Mouse (Mus musculus): ENCODE measurements around the gene Pacrg. TPM values are rescaled to one million over a fixed set of nuclear protein-coding genes. Genes with fewer than 3 reads are reported as not detected.

The Pacrg gene
- total and polyA plus RNA-seq, 3 experiments = not detected

GRCm38 (mm10) chr17:10454406-10454805 is 385.7 kb downstream of the Pacrg start:
- no peak overlapping the region for H3K27ac ChIP-seq (ENCODE audit: insufficient read depth, low read depth)
- dilution Hi-C loops (cut with MboI; ENCODE audit: extremely low pct_ligation_motif_present, extremely low pct_unique_long_range_greater_than_20kb, low sequenced_read_pairs) = no loop called here
- no peak overlapping the region for H3K4me3 ChIP-seq (replicated peaks in 1 of 3; ENCODE audit: low read depth in 2 of 3, low read length in 2 of 3, poor library complexity in 1 of 3)
- in situ Hi-C loops (cut with MboI; ENCODE audit: low pct_ligation_motif_present, low pct_unique_long_range_greater_than_20kb, low sequenced_read_pairs) = no loop called here
- no peaks in the 10 kb centered on the region for H3K36me3 ChIP-seq (replicated peaks in 1 of 2; ENCODE audit: control insufficient read depth in 1 of 2, insufficient read depth in 1 of 2, low read length in 1 of 2)
- H3K9me3 ChIP-seq (replicated peaks; ENCODE audit: low read length) = no peaks in the 10 kb centered on the region
- DNase-seq (ENCODE audit: extremely low read depth) = no peak
- H3K27me3 ChIP-seq (replicated peaks) = no peaks in the 10 kb centered on the region
- no peaks in the 10 kb centered on the region for H3K4me1 ChIP-seq (ENCODE audit: control insufficient read depth in 1 of 2, insufficient read depth in 2 of 2)
- no peaks in the 10 kb centered on the region for H3K79me2 ChIP-seq (replicated peaks; ENCODE audit: control insufficient read depth, extremely low read depth, insufficient read depth, poor library complexity, severe bottlenecking)
- TF ChIP-seq JUND (conservative IDR thresholded peaks at IDR 0.05; ENCODE audit: low read depth, low read length) (no peak), TCF12 (IDR thresholded peaks at IDR 0.05; ENCODE audit: low read depth, low read length) (no peak), ELF1 (IDR thresholded peaks at IDR 0.05; ENCODE audit: low read depth, low read length) (no peak), CTCF (conservative IDR thresholded peaks at IDR 0.05 in 1 of 2, IDR thresholded peaks at IDR 0.05 in 1 of 2; ENCODE audit: low read depth in 2 of 2, low read length in 2 of 2) (no peak), ZKSCAN1 (IDR thresholded peaks at IDR 0.05; ENCODE audit: borderline replicate concordance, low read depth, low read length) (no peak), MAX (IDR thresholded peaks at IDR 0.05; ENCODE audit: low read length) (no peak), IRF4 (IDR thresholded peaks at IDR 0.05; ENCODE audit: low read depth, low read length) (no peak), MEF2A (IDR thresholded peaks at IDR 0.05; ENCODE audit: borderline replicate concordance, low read depth, low read length) (no peak), CHD2 (IDR thresholded peaks at IDR 0.05; ENCODE audit: low read length) (no peak), RAD21 (IDR thresholded peaks at IDR 0.05; ENCODE audit: low read depth, low read length) (no peak), TBP (conservative IDR thresholded peaks at IDR 0.05; ENCODE audit: low read depth, low read length) (no peak), MAFK (IDR thresholded peaks at IDR 0.05; ENCODE audit: insufficient replicate concordance, low read length) (no peak), JUN (IDR thresholded peaks at IDR 0.05; ENCODE audit: insufficient read depth, low read depth, low read length) (no peak)
- no peak overlapping the region for H3K4me2 ChIP-seq (ENCODE audit: insufficient read depth, low read depth, poor library complexity, severe bottlenecking)
- H3K9ac ChIP-seq (ENCODE audit: insufficient read depth, low read depth) = no peak overlapping the region

DNA sequence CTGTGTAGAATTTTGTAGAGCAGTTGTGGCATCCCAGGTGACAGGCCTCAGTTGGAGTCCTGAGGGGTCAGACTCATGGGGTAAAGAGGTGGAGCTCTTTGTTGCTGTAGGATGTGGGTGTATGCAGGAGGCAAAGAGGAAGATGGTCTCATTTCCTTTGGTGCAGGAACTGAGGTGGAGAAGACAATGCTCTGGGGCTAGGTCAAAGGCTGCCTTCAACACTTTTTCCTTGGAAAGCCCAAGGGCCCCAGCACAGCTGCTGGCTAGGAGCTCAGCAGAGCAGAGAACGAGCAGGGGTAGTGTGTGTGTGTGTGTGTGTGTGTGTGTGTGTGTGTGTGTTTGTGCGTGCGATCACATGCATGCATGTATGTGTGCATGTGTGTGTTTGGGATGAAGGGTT is 387.3 kb downstream of the Pacrg start:
- no peak for DNase-seq (ENCODE audit: extremely low read depth)
- Histone ChIP-seq H3K79me2 (replicated peaks; ENCODE audit: control insufficient read depth, extremely low read depth, insufficient read depth, poor library complexity, severe bottlenecking) (no peaks in the 10 kb centered on the region), H3K4me2 (ENCODE audit: insufficient read depth, low read depth, poor library complexity, severe bottlenecking) (no peak overlapping the region), H3K27me3 (replicated peaks) (no peaks in the 10 kb centered on the region), H3K27ac (ENCODE audit: insufficient read depth, low read depth) (no peak overlapping the region), H3K9me3 (replicated peaks; ENCODE audit: low read length) (no peaks in the 10 kb centered on the region), H3K4me3 (replicated peaks in 1 of 3; ENCODE audit: low read depth in 2 of 3, low read length in 2 of 3, poor library complexity in 1 of 3) (no peak overlapping the region), H3K36me3 (replicated peaks in 1 of 2; ENCODE audit: control insufficient read depth in 1 of 2, insufficient read depth in 1 of 2, low read length in 1 of 2) (no peaks in the 10 kb centered on the region), H3K9ac (ENCODE audit: insufficient read depth, low read depth) (no peak overlapping the region), H3K4me1 (ENCODE audit: control insufficient read depth in 1 of 2, insufficient read depth in 2 of 2) (no peaks in the 10 kb centered on the region)
- in situ Hi-C loops (cut with MboI; ENCODE audit: low pct_ligation_motif_present, low pct_unique_long_range_greater_than_20kb, low sequenced_read_pairs) = no loop called here
- dilution Hi-C loops (cut with MboI; ENCODE audit: extremely low pct_ligation_motif_present, extremely low pct_unique_long_range_greater_than_20kb, low sequenced_read_pairs) = no loop called here
- TF ChIP-seq PAX5 (IDR thresholded peaks at IDR 0.05; ENCODE audit: low read length) (no peak), MAFK (IDR thresholded peaks at IDR 0.05; ENCODE audit: insufficient replicate concordance, low read length) (no peak), MXI1 (IDR thresholded peaks at IDR 0.05; ENCODE audit: low read depth, low read length) (no peak), ZKSCAN1 (IDR thresholded peaks at IDR 0.05; ENCODE audit: borderline replicate concordance, low read depth, low read length) (no peak), GABPA (IDR thresholded peaks at IDR 0.05; ENCODE audit: insufficient replicate concordance, low read depth, low read length) (no peak), NELFE (IDR thresholded peaks at IDR 0.05; ENCODE audit: low read depth, low read length) (no peak), RAD21 (IDR thresholded peaks at IDR 0.05; ENCODE audit: low read depth, low read length) (no peak), USF1 (IDR thresholded peaks at IDR 0.05; ENCODE audit: low read depth, low read length) (no peak), JUND (conservative IDR thresholded peaks at IDR 0.05; ENCODE audit: low read depth, low read length) (no peak), CTCF (conservative IDR thresholded peaks at IDR 0.05 in 1 of 2, IDR thresholded peaks at IDR 0.05 in 1 of 2; ENCODE audit: low read depth in 2 of 2, low read length in 2 of 2) (no peak), MEF2A (IDR thresholded peaks at IDR 0.05; ENCODE audit: borderline replicate concordance, low read depth, low read length) (no peak)
